Mouse (Mus musculus) T-helper 2 cell (primary cell): ENCODE measurements around the gene Tmem209.

ENCODE experiments used
- in situ Hi-C: fragments of 300-600 bp; cut with MboI, MseI; formaldehyde crosslinking; loops from one replicate; pipeline ENCODE4 v1.15.1; 2025; ENCODE audit warnings: high pct_unique_total_duplicates

Gene Tmem209

GRCm38 (mm10) chr6:30509265-30510239, at the start of gene Tmem209, which contains the start of gene Ssmem1:
Tmem209 (minus strand) TSS chr6:30509783.
Ssmem1 (plus strand) TSS chr6:30509849.
- in situ Hi-C loops: loop anchor here (25.0 kb wide), 1 partner anchor 678 kb away; no protein-coding TSS in a partner anchor

GRCm38 (mm10) chr6:30556080-30556479, 46.5 kb upstream of the Tmem209 start:
- in situ Hi-C loops: no loop called here

- in situ Hi-C loops: no loop called here
Measured at GRCm38 (mm10) chr6:30554621-30555170, 45.1 kb upstream of the Tmem209 start.

- in situ Hi-C loops: no loop called here
Measured at GRCm38 (mm10) chr6:30554092-30554491, 44.5 kb upstream of the Tmem209 start.

- in situ Hi-C loops: no loop called here
Measured at GRCm38 (mm10) chr6:30553381-30554010, 43.9 kb upstream of the Tmem209 start.

- in situ Hi-C loops: no loop called here
Measured at GRCm38 (mm10) chr6:30552628-30553027, 43.0 kb upstream of the Tmem209 start.

GRCm38 (mm10) chr6:30551644-30552580, 42.3 kb upstream of the Tmem209 start:
- in situ Hi-C loops: no loop called here

- in situ Hi-C loops: no loop called here
Measured at GRCm38 (mm10) chr6:30551193-30551515, 41.6 kb upstream of the Tmem209 start.

- in situ Hi-C loops: no loop called here
Measured at GRCm38 (mm10) chr6:30550496-30551192, 41.1 kb upstream of the Tmem209 start.

GRCm38 (mm10) chr6:30549231-30549761, 39.7 kb upstream of the Tmem209 start:
- in situ Hi-C loops: no loop called here

GRCm38 (mm10) chr6:30547656-30548306, 38.2 kb upstream of the Tmem209 start:
- in situ Hi-C loops: no loop called here

- in situ Hi-C loops: no loop called here
Measured at GRCm38 (mm10) chr6:30547274-30547645, 37.7 kb upstream of the Tmem209 start.

- in situ Hi-C loops: no loop called here
Measured at GRCm38 (mm10) chr6:30546571-30547273, 37.1 kb upstream of the Tmem209 start.

- in situ Hi-C loops: no loop called here
Measured at GRCm38 (mm10) chr6:30545689-30546088, 36.1 kb upstream of the Tmem209 start.

- in situ Hi-C loops: no loop called here
Measured at GRCm38 (mm10) chr6:30543851-30544250, 34.3 kb upstream of the Tmem209 start.

- in situ Hi-C loops: no loop called here
Measured at GRCm38 (mm10) chr6:30543077-30543476, 33.5 kb upstream of the Tmem209 start.

- in situ Hi-C loops: no loop called here
Measured at GRCm38 (mm10) chr6:30542277-30542676, 32.7 kb upstream of the Tmem209 start.

- in situ Hi-C loops: no loop called here
Measured at GRCm38 (mm10) chr6:30541009-30541799, 31.6 kb upstream of the Tmem209 start, which contains the start of gene Cpa2. Cpa2 (plus strand) TSS chr6:30541582.
